Mouse (Mus musculus): ENCODE measurements around the gene Icam2.
A peak's percentile ranks its signal among the peaks of the same experiment; 100 is the strongest.
"Not testable (repeated sequence)": the region's sequence is repeated elsewhere in the genome, so short reads cannot be mapped to it uniquely, and the experiment has no call there.

The Icam2 gene

DNA sequence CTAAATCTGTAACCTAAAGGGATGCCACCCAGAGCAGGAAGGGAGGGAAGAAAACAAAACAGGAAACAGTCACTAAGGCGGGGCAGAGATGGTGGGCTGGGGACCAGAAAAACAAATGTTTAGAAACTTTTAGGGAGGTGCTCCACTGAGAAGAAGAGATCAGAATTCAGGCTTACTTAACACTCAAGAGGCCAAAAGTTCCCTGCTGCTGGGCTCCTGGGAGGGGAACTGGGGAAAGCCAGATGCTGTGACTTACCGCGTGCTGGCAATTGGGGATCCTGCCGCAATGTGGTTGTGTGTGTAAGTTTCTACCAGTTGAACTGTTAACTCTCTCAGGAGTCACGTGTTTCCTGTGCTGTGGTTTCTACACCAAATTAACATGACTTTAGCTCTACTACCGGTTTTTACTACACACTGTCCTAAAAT lies at the start of gene Icam2:
Gene Icam2, minus strand, starts transcription at position 285 of the 426 bp plus-strand sequence.
- peak; percentile 78 for DNase-seq

DNA sequence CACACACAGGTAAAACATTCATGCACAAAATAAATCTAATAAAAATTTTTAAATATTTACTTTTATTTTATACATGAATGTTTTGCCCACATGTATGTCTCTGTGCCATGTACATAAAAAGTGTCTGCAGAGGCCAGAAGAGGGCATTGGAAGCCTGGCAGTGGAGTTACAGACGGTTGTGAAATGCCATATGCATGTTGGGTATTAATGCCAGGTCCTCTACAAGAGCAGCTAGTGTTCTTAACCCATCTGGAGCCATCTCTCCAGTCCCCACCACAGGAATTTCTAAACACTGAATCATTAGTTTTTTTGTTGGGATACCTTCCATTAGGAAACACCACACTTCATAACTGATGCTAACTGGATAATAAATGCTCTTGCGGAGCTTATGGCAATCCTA lies 49.7 kb upstream of the Icam2 start:
- DNase-seq, result no peak

DNA sequence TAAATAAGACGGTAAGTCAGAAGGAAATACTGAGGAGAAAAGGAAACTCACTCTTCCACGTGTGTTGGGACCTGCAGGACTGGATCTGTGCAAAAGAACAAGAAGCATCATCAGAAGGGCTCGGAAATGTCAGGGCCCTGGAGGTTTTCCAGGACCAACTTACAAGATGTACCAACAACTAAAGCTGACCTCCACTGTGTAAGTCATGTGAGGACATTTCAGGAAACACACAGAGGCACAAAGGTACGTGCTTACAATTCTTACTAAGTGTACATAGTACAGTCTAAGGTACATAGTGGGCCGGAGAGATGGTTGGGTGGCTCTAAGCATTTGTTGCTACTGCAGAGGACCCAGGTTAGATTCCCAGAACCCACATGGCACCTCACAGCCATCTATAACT lies 49.2 kb upstream of the Icam2 start:
- no peak for DNase-seq

DNA sequence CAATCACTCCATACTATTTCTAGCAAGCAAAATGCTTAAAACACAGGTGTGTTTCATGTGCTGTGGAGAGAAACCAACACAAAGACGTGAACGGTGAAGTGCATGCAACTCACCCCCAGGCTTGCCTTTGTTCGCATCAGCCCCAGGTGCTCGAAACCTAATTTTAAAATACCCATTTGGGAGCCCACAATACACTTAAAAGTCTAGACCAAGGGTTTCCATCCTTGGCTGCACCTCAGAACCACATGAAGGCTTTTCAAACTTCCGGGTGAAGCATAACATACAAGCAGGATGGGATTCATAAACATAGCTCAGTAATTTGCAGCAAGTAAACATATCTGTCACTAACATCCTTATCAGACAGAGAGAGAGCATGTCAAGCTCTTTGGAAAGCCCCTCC lies 42.5 kb upstream of the Icam2 start:
- DNase-seq, result peak; percentile 43

DNA sequence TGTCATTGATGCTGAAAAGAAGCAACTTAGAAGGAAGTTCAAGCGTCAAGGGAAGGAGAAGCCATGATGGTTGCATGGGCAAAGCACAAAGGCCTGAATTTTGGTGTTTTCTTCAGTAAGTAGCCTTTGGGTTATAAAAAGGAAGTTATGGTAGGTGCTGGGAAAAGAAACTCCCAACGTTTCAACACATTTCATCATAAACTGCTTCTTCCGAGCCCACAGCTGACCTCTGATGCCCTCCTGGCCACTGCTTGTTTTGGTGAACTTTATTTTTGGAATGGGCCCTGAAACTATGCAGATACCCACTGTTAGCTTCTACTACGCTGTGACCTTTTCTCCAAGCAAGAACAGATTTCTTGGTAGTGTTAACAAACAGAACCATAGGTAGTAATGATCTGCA lies 41.8 kb upstream of the Icam2 start:
- DNase-seq, result no peak

DNA sequence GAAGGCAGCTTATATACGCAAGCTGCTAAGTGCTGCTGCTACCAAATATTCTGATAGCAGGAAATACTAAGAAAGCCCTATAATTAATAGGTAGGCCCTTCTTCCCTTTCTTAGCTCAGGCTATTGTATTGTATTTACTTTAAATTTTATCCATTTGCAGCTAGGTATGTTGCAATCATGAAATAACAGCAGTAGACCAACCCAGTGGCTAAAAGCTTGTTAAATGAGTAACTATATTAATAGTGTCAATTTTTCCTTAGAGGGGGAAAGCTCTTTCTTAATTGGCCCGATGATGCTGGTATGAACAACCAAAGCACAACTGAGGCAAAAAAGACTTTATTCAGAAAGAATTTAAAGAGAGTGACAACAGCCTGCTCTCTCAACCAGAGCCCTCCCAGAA lies 40.7 kb upstream of the Icam2 start:
- no peak for DNase-seq

DNA sequence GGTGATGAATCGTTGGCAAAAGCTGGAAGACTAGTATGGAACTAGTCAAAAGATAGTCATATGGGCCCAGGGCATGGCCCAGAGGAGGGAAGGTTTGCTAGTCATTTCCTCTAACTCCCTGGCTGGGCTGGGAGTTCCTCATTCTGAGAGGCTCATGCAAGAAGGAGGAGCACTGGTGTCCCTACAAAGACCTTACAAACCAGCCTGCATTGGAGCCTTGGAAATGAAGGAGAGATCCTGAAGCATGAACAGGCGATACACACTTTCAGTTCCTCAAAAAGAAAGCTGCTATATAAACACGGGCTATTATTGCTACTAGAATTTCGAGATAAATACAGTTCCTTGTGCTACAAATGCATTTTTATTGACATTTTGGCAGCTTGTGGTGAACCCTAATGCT lies 40.2 kb upstream of the Icam2 start:
- DNase-seq, result no peak

DNA sequence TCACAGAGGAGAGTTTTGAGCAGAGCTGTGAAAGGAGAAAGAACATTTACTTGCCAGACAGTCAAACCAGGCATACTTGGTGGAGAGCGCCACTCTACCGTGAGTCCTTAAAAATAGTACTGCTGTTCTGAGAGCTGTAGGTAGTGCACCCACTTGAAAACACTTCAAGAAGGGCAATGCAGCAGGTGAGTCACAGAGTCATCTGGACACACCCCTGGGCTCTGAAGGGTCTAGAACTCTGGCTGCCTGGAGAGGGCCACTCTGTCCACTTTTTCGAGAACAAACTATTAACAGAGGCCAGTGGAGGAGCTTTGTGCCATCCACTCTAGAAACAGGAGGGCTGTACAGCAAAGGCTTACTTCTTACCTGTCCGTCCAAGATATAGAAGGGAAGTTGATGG lies 38.6 kb upstream of the Icam2 start:
- no peak for DNase-seq

DNA sequence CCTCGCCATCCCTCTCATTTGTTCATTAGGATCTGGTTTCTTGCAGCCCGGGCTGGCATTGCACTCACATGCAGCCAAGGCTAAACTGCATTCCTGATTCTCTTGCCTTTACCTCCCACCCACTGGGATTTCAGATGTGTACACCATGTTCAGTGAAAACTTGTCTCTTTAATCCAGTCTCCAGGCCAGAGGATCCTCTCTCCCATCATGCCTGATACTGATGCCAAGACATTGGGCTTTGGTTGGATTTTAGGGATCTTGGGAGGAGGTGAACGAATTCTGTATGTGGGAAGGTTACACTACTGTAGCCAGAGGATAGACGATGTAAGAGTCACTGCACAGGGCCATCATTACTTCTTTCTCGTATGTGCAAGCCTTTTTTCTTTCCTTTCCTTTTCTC lies 37.3 kb upstream of the Icam2 start:
- DNase-seq, result no peak

DNA sequence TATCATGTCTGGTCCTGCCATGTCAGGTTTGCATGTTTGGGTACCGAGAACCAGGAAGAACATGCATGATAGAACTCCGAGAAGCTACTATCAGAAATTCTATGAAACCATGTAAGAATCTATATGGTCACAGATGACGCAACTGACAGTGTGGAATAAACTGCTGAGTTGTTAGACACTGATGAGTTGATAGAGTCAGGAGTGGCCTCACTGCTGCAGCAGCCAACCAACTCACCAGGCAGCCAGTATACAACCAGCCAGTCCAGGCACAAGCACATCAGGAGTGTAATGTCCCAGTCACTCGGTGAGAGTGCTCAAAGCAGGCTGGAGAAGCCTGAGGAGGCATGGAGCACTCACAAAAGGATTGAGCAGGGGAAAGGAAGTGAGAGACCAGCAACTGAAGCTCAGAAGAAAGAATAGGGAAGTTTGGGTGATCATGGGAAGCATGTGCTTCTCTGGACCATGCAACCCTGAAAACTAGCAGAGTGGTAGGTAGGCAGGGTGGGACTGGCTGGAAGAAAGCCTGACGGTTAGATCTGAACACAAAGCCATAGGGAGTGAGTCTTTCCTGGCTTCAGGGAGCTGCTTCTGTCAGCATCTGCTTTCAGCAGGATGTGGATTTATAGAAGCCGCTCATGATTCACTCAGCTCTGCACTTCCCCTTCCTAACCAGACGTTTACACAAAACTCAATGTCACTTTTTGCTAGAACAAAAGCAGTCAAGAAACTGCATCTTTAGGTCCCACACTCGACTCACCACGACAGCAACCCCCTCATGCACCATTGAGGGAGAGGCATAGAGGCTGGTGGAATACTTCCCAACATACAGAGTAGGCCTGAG lies 31.6 kb upstream of the Icam2 start:
- DNase-seq, result no peak

DNA sequence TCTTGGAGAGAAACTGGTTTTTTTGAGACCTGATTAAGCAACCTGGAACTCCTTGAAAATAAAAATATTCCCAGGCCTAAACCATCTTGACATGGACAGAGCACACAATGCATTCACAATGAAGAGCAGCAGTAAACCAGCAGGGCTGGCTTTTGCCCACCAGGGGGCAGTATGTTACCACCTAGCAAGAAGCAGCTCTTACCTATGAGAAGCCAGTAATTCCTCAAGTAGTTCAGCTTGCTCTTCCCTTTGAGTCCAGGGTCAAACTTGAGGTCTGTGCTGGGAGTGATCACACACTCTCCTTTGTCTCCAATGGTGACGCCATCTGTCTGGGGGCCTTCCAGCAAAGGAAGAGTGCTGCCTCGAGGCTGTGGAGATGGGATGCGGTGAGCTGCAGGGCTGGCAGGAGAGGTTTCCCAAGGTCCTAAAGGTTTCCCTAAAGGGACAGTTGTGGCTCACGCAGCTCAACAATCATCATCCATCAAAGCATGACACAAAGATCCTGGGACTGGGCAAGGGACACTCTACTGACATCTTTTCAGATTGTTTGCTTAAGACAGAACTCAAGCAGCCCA lies 30.8 kb upstream of the Icam2 start:
- peak; percentile 86 for DNase-seq

DNA sequence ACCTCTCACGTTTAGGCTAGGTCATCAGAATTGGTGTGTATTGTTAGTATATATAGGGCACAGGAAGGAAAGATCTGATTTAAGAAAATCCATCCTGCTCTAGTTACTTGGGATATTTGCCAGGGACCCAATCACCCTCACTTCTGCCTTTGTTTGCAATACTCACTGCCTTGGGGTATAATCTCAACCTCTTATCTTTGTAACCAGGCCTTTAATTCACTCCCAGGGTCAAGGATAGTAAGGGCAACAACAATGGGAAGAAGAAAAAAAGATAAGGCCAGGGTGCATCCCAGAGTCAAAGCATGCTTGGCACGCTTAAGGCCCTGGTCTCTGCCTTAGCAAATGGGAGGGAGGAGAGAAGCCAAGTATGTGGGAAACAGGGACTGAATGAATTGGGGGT lies 30.0 kb upstream of the Icam2 start:
- DNase-seq, result no peak

DNA sequence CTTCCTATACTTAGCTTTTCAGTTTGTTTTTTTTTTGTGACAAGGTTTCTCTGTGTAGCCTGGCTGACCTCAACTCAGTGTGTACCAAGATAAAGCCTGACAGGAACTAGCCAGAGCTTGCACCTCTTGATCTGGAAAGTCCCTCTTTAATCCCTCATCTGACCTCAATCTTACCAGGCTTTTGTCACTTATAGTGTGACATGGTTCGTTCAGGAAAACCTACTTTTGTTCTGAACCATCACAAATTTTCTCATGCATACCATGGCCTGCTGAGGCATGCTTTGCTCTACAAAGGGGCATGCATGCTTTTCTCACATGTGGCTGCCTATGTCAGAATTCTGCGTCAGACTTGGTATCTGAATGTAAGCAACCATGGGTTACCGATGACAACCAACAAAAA lies 28.5 kb upstream of the Icam2 start:
- DNase-seq, result no peak

DNA sequence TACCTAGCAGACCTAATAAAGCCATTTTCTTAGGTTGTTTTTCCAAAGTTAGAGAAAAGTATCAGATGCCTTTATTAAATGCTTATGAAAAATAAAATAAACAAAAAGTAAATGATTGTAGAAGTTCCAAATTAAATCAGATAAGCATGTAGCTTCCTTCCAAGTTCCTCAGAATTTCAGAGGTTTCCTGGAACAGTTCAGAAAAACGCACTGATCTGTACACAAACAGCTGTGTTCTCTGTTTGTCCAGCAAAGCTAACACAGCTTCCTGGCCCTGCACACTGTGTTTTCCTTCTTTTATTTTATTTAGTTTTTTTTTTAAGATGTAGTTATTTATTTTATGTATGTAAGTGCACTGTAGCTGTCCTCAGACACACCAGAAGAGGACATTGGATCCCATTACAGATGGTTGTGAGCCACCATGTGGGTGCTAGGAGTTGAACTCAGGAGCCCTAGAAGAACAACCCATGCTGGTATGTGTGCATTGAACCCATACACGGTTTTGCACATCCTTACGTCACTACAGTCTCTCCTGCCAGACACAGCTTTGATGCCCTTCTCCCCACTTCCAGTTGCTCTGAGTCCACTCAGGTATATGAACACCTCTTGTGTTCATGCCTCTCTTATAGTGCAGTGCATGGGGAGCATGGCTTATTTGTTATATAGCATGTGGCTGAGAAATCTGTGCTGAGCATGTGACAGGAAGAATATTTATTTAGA lies 24.9 kb upstream of the Icam2 start:
- no peak for DNase-seq

DNA sequence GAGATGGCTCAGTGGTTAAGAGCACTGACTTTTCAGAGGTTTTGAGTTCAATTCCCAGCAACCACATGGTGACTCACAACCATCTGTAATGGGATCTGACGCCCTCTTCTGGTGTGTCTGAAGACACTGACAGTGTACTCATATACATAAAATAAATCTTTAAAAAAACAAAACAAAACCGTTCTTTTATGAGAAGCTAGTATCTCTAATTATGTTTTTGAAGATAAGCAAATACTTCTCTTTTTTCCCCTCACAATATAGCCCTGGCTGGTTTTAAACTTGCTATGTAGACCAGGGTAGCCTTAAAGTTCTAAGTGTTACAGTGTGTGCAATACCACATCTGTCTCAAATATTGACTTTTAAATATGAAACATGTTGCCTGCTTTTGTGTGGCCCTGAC lies 23.3 kb upstream of the Icam2 start:
- no peak for DNase-seq

DNA sequence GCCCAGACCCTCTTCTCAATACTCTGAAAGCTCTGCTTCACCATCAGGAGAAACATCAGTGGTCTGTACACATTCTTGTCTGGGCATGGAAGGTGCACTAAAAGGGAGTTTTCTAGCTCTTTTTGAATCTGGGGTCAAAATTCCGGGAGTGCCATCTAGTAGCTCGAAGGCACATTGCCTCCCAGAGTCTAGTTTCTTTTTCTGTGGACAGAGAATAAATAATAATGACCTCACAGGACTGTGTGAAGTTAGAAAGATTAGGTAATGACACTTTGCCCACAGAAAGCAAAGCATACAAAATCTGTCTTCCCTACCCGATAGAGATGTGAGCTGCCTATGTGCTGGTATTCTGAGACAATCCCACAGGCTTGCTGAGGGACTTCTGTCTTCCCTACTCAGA lies 22.6 kb upstream of the Icam2 start:
- no peak for DNase-seq

DNA sequence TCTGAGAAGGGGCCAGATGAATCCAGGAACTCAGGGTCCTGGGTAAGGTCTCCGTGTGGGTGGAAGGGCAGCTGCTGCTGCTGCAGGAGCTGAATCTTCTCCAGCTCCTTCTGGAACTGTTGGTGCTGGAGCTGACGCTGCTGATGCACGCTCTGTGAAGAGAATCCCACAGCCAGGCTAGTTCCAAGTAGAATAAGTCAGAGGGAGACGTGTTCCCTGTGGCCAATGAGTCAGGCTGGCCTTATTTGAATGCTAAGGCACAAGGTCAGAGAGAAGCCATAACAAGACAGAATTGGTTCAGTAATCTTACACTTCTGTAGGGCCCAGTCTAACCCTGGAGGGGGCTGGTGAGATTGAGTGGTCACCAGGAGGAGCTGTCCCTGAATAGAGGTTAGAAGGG lies 22.1 kb upstream of the Icam2 start:
- no peak for DNase-seq

DNA sequence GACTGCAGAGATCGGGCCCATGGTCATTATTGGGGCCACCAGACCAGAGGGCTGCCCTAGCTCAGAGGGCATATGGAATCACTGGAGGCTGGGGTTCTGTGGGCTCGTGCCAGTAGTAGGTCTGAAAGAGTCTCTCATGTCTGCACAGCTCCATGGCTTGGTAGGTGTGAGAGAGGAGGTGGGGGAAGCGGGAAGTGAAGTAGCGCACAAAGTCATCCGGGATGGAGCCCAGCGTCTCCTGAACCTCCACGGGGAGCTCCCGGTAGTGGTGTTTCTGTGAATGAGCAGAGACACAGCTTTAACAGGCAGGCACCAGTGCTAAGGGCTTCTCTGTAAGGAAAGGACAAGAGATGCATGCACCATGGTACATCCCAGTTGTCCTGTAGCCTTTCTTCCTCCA lies 10.6 kb upstream of the Icam2 start:
- DNase-seq, result no peak

DNA sequence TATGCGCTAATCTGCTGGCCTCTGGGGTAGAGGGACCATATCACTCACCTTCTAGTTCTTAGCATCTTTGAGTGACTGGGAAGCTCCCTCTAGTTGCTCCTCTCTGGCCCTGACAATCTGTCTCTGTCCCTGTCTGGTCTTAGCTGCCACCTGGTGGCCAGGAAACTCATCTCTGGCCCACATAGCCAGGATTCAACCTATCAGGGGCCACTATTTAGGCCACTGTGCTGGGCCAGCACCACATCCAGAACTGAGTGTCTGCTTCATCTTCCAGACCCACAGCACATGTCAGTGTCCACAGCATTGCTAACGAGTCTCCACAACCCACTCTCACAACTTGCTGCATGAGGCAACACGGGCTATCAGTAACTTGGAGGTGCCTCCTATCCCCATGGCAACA lies 9.8 kb upstream of the Icam2 start:
- DNase-seq, result no peak

DNA sequence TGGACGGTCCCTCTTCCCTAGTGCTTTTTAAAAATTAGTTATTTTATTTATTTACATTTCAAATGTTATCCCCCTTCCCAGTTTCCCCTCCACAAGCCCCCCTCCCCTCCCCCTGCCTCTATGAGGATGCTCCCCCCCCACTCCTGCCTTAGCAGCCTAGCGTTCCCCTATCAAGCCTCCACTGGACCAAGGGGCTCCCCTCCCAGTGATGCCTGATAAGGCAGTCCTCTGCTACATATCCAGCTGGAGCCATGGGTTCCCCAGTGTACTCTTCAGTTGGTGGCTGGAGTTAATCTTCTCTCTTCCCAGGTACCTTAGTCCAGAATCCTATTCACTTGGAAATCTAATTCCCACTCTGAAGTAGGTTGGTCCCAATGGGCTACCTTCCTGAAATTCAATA lies 6.2 kb upstream of the Icam2 start:
- not testable (repeated sequence) for DNase-seq

DNA sequence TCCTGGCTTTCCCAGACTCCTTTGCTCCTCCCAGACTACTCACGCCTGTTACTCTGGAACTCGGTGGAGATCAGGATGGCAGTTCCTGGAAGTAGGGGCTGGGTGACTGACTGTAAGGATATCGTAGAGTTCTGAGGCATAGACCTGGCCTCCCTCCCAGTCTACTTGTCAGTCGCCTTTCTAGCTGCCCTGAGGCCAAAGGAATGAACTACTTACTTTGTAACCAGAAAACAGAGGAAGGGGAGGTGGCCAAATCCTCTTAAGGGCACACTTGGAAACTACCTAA lies 5.4 kb upstream of the Icam2 start:
- DNase-seq, result no peak

DNA sequence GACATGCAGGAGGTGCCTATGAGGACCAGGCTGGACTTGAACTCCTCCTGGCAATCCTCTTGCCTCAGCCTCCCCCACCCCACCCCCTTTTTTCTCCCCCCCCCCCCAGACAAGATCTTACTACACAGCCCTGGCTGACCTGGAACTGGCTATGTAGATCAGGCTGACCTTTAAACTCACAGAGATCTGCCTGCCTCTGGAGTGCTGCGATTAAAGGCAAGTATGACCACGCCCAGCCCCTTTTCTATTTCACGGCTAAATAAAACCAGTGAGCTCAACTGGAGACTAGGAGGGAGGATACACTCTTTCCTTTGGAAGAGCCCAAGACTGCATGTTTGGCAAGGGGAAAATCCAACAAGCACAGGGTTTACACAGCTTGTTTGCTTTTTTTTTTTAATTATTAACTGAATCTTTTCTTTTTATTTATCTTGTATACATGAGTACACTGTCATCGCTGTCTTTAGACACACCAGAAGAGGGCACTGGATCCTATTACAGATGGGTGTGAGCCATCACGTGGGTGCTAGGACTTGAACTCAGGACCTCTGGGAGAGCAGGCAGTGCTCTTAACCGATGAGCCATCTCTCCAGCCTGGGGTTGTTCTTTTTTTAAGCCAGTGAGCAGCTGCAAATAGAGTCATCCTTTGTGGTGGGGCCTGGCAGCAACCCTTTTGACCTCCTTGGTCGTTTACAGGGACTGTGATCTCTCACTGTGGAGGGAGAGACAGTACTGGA lies 4.9 kb upstream of the Icam2 start:
- DNase-seq, result no peak

DNA sequence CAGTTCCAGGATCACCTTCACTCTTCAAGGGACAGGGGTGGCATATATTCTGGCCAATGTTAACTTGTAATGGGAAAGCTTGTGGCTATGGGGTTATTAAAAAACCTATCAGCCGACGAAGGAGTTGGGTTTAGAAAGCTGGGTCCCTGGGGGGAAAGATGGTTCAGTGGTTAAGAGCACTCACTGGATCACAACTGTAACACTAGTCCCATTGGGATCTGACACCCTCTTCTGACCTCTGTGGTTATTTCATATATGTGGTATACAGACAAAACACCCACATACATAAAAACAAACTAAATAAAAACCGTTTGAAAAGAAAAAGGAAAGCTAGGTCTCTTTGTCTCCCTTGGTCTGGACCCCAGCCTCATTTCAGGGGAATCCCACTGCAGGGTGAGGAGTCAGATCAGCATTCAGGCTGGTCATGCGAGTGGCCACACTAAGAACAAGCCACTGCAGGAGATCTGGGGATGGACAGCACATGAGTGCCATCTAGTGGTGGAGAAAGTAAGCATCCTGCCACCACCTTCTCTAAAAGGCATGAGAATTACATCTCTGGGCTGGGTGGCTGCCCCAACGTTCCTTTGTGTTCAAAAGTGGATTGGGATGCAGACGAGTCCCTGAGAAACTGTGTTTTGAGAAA lies 3.8 kb upstream of the Icam2 start:
- DNase-seq, result peak; percentile 80

All from thymus, postnatal 14 days (tissue).